Mouse (Mus musculus) natural killer cell, adult 2 months (primary cell): ENCODE data around the gene Zswim9.

Experiments
- DNase-seq, 2 experiments: peaks; one replicate each; pipeline ENCODE4 v3.0.0; 2022; ENCODE audit warnings: low spot score in 2 of 2

Gene Zswim9

DNA sequence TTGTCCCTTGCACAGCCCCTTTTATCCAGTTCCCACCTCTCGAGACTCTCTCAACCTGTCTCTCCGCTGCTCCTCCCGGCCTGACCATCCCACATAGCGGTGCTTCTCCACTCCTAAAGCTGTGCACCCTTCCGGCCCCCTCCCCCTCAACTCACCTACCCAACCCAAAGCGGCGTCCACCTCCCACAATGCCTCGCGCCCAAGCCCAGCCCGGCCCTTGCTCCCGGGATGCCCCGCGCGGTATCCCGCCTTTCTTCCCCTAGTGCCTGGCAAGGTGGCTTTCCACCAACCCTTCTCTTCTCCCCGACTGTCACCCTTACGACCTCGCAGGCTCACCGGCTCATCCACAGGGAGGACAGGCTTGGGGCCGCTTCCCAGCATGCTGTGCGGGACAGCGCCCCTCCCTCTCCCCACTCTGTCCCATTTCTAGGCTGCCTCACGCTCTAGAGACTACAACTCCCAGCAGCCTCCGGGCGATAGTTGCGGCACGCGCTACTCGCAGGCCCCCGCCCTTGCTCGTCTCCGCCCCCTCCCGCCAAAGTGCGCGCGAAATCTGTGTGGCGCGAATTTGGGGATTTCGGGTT, at the start of gene Zswim9:
Gene Zswim9 (minus strand): TSS at position 414 of the 584 bp plus-strand sequence.
- DNase-seq = peak; percentile 87 to 89

- no peak for DNase-seq
Observed at GRCm38 (mm10) chr7:13324316-13324715, 45.8 kb upstream of the Zswim9 start, which contains the start of gene Pla2g4c. TSS of gene Pla2g4c (plus strand) at chr7:13324655.

DNA sequence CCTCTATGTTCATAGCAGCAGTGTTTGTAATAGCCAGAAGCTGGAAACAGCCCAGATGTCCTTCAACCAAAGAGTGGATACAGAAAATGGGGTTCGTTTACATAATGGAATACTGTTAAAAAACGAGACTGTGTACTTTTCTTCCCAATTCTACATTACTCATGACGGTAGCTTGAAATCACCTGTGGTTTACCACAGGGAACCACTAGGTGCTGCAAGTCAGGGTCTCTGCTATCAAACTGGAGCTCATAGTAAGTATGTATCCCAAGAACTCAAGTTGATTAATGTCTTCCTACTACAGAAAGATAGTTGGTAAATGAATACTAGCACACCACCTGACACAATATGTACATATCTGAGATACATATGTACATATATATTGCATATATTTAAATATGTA, 42.9 kb upstream of the Zswim9 start:
- no peak for DNase-seq

DNA sequence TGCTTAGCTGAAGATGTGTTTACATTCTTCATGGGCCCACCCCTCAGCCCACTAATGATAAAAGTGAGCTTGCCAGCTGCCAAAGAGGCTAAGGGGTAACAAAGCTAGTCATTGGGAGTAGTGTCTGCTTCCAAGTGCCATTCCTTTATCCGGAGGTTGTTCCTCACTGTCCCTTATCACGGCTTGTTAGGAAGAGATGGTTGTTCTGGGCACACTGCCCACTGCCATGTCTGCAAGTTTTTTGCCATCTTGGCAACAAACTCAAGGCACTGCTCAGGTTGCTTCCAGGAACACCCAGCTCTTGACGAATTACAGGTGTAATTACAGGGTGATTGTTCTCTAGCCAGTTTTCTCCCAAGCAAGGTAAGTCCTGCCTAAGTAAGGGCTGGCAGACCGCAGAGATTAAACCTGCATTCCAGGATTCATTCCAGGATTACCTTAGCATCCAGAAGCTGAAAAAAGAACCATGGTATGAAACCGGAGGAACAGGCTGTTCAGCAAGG, 35.6 kb upstream of the Zswim9 start:
- no peak for DNase-seq

DNA sequence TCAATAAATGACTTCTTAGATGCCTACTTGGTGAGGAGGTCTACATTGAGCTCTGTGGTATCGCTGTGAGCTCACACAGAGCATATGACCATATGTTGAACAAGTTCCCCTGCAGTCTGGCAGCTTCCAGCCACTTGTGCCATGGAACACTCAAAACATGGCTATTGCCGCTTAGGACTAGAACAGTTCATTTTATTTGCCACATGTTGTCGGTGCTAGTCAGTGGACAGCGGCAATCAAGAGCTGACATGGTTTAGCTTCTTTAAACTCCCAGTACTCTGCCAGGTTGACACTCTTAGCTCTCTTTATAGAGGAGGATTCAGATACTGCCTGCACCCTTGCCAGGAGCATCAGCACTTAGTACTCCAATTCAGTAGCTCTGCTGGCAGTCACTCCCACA, 32.9 kb upstream of the Zswim9 start:
- no peak for DNase-seq

DNA sequence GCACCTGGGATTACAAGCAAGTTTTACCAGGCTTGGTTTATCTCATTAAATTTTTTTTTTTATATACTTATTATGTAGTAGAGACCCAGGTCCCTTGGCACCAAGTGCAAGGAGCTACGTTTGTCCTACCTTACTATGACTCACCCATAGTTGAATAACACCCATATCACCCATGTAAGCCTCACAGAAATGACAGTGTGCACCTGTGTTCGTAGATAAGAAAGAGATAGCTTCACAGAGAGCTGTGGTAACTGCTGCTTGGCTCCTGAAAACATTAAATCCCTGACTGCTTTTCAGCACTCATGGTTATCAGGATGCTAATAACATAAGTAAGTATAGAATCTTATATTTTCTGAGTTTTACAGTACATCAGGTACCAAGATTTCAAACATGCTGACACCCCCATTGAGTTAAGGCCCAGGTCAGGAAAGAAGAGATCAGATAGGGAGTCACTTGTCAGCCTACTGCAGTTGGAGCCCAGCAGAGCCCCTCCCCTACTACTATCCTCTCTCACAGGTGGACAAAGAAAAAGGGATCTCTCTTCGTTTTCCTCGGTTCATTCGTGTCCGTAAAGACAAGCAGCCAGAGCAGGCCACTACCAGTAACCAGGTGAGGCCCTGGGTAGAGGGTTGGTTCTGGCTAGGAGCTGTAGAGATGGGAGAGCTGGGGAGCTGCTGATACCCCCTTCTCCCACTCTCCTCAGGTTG, 32.1 kb upstream of the Zswim9 start:
- no peak for DNase-seq

DNA sequence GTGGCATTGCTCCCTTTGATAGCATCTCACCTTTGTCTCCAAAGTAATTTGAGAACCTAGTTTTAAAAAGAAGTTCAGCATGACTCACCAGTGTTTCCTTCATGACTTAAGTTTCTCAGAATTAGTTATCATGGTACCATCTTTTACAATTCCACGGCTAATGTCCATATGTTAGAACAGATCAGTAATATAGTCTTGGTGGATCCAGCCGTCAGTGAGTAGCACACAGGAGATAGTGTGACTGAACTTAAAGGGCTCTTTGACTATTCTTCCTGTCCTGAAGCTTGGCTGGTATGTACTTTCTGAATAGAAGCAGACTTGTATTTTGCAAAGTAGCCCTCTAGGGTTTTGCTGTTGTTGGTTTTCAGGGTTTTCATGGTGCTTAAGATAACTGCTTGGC, 30.9 kb upstream of the Zswim9 start:
- no peak for DNase-seq

DNA sequence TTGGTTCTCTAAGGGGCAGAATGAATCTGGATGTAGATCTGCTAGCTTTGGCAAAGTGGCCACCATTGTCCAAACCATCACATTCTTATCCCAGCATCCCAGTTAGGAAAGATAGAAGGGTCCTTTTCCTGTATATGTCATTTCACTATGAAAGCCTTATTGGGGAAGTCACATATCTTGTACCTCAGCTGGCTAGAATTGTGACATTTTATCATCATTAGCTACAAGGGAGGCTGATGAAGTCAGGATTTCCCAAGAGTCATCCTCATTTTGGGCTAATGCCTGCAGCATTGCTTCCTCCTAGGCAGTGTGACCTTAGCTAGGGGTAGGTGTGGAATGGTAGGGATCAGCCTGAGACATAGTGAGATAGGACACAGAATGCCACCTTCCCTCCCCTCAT, 24.9 kb upstream of the Zswim9 start:
- DNase-seq = no peak

GRCm38 (mm10) chr7:13302780-13303179, 24.3 kb upstream of the Zswim9 start:
- peak; percentile 71 to 82 for DNase-seq

DNA sequence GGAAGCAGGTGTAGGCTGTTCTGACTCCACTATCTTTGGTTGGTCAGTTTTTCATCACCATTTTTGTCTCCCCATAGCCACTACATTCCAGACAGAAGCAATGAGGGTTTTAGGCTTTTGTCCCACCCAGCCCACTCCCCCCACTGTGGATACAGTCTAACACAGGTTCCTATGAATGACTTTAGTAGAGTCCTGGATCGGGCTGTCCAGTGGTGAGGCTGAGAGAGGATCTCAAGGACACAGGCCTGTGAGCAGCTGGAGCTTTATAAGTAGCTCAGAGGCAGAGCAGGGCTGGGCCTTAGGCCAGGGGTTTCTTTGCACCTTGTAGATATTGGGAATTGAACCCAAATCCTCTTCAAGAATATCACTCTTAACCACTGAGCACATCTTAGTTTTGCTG, 23.1 kb upstream of the Zswim9 start:
- DNase-seq = no peak

GRCm38 (mm10) chr7:13298821-13299220, 20.3 kb upstream of the Zswim9 start:
- no peak for DNase-seq

- no peak for DNase-seq
Observed at GRCm38 (mm10) chr7:13297636-13298035, 19.1 kb upstream of the Zswim9 start.

GRCm38 (mm10) chr7:13295256-13295655, 16.7 kb upstream of the Zswim9 start:
- no peak for DNase-seq

- no peak for DNase-seq
Observed at GRCm38 (mm10) chr7:13293878-13294855, 15.6 kb upstream of the Zswim9 start.

DNA sequence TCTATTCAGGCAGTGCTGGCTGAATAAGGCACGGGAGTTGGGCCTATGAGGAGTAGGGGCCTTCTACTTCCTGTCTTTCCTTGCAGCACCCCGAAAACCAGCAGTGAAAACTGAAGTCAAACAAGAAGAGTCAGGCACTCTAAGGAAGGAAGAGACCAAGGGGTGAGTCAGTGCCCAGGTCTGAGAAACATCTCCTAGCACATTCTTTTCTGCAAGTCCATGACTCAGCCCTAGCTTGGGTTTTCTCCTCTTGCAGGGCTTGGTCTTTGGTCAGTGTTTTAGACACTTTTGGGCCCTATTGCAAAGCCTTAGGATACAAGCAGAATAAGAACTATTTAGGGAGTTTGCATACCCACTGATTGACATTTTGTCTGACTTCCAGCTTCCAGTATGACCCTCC, 12.8 kb upstream of the Zswim9 start:
- DNase-seq = no peak

DNA sequence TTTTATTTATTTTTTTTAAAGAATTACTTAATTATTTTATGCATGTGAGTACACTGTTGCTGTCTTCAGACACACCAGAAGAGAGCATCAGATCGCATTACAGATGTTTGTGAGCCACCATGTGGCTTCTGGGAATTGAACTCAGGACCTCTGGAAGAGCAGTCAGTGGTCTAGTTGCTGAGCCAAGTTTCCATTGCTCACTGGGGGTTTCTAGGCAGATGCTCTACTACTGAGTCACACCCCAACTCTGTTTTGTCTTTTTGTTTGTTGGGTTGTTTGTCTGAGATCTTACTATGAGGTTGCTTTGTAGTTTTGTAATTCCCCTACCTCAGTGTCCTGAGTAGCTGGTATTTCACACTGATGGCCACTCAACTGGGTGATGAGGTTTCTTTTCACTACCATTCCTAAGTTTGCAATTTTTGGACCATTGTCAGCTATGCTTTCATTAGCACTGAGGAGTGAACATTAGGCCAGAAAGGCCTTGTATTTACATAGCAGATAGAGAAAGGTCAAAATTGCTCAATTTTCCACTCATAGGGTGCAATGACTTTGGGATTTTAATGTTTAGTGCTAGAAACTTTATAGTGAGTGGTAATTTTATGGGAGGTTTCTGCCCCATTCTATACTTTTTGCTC, 11.6 kb upstream of the Zswim9 start:
- no peak for DNase-seq

DNA sequence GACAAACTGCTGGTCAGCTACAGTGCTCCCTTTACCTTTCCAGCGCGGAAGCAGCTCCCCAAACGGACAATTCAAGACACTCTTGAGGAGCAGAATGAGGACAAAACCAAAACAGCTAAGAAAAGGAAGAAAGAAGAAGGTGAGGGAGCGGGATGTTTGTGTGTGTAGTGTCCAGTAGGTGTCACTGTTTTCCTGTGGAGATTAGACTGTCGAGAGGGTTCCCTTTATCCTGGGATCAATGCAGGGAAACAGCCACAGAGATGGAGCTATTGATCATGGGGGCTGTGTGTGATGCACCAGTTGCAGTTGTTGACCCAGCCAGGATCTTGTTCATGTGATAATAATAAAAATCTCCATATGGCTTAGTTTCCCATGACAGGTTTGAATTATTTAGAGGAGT, 10.1 kb upstream of the Zswim9 start:
- DNase-seq = no peak

- DNase-seq = peak in 1 of 2 experiments; percentile 3
Observed at GRCm38 (mm10) chr7:13278957-13279356, 436 bp upstream of the Zswim9 start.

DNA sequence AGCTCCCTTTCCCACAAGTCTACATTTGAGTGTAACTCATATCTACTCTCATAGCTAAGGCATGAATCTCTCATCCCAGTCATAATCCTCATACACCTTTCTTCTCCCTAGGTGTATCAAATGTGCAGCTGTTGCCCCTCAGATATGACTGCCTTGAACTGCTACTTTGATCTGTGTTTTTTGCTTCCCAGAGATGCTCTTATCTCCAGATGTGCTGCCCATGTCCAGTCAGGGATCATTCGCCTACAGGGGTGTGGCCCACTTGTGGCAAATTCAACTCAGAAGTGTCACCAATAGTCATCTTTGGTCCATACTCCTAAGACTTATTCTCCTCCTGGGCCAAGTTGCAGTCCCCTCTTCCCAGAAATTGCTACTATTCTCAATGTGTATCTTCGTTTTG, 688 bp downstream of the Zswim9 start:
- DNase-seq = no peak

GRCm38 (mm10) chr7:13277081-13277480, 1.4 kb downstream of the Zswim9 start, which contains the start of gene Lig1:
TSS of gene Lig1 (plus strand) at chr7:13277283.
- no peak for DNase-seq

- no peak for DNase-seq
Observed at GRCm38 (mm10) chr7:13271704-13272103, 6.8 kb downstream of the Zswim9 start.

GRCm38 (mm10) chr7:13269394-13269793, 9.1 kb downstream of the Zswim9 start:
- no peak for DNase-seq
